Mouse (Mus musculus) kidney, postnatal 0 days (tissue): ENCODE data around the gene Zc3hc1. TPM values are rescaled to one million over a fixed set of nuclear protein-coding genes. Genes with fewer than 3 reads are reported as not detected.
A peak's percentile ranks its signal among the peaks of the same experiment; 100 is the strongest.

Experiments
- ATAC-seq: fragments of 200-750 bp; cut with Nextera tagmentation; replicated peaks from 2 replicates; pipeline ENCODE4 v1.8.0; 2017; ENCODE audit warnings: low read depth, moderate number of reproducible peaks, moderate TSS enrichment, moderate library complexity; ENCODE audit not compliant: low FRiP score
- DNase-seq: peaks from one replicate; pipeline ENCODE4 v3.0.0-alpha.2; 2016; ENCODE audit warnings: low spot score
- H3K27ac ChIP-seq: fragments of 300-500 bp; sonication (generic); 2 replicates; pipeline ENCODE4 v1.5.1; 2014; ENCODE audit warnings: mild to moderate bottlenecking
- H3K27me3 ChIP-seq: fragments of 300-500 bp; sonication (generic); 2 replicates; pipeline ENCODE4 v1.6.1; 2014; ENCODE audit warnings: low read length, mixed read lengths; ENCODE audit not compliant: insufficient read depth
- H3K36me3 ChIP-seq: fragments of 300-500 bp; sonication (generic); 2 replicates; pipeline ENCODE4 v1.6.1; 2014; ENCODE audit warnings: low read length, mixed read lengths; ENCODE audit not compliant: insufficient read depth
- H3K4me1 ChIP-seq: fragments of 300-500 bp; sonication (generic); replicated peaks from 2 replicates; pipeline ENCODE4 v1.6.1; 2014; ENCODE audit warnings: antibody characterized with exemption, low read length, mixed read lengths; ENCODE audit not compliant: insufficient read depth
- H3K4me2 ChIP-seq: fragments of 300-500 bp; sonication (generic); 2 replicates; pipeline ENCODE4 v1.6.1; 2014; ENCODE audit warnings: mild to moderate bottlenecking, low read length, moderate library complexity, mixed read lengths
- H3K4me3 ChIP-seq: fragments of 300-500 bp; sonication (generic); replicated peaks from 2 replicates; pipeline ENCODE4 v1.5.1; 2014; ENCODE audit warnings: low read depth, low read length
- H3K9ac ChIP-seq: fragments of 300-500 bp; sonication (generic); 2 replicates; pipeline ENCODE4 v1.6.1; 2014; ENCODE audit warnings: low read depth, low read length
- H3K9me3 ChIP-seq: fragments of 300-500 bp; sonication (generic); replicated peaks from 2 replicates; pipeline ENCODE4 v1.6.1; 2016; ENCODE audit warnings: low read length, inconsistent platforms, mixed read lengths
- CTCF ChIP-seq: IDR thresholded peaks from 2 replicates; pipeline ENCODE4 v1.5.1; 2016; ENCODE audit warnings: antibody characterized with exemption, low read depth, mild to moderate bottlenecking, moderate library complexity
- WGBS: fragments of 180-500 bp; shearing (Covaris S2); extraction: QIAGEN DNeasy Blood & Tissue Kit; methylation state at CpG from one replicate; pipeline ENCODE4 v1.1.7; 2014; 5-methylcytosine and 5-hydroxymethylcytosine counted together
- polyA plus RNA-seq: library from polyadenylated mRNA; unstranded; fragments of >200 nt; fragmentation: Nextera tagmentation; extraction: Ambion mirVana; gene quantifications from 2 replicates; pipeline ENCODE4 v1.2.1, GENCODE M21; 2015

Gene Zc3hc1
- polyA plus RNA-seq, 1 experiment from 2014 or later = 42.9 TPM

DNA sequence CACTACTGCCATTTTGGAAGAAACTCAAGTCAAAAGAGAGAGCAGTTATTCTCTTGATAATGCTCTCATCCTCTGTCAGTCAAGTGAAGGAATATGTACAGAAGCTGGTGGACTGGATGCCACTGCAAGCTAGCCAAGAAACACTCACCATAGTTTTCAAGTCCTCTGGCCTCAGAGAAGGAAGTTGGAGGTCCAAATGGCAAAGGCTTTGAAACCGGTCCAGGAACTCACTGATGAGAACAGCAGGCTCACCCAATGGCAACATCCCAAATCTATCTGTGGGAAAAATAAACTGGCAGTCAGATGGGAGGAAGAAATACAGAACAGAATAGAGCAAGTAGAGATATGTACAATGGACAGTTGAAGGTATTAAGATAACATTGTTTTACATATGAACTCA, 15.0 kb downstream of the Zc3hc1 start:
- Histone ChIP-seq H3K4me1 (no peaks in the 10 kb centered on the region), H3K9me3 (no peaks in the 10 kb centered on the region), H3K4me3 (no peak overlapping the region), H3K27ac (no peak overlapping the region), H3K4me2 (no peak overlapping the region), H3K9ac (no peak overlapping the region), H3K36me3 (peaks cover 63% of the 10 kb centered on the region), H3K27me3 (no peaks in the 10 kb centered on the region)
- DNase-seq (no peak), ATAC-seq (no peak)
- 68% methylated on average over 1 of the region's 1 CpGs for WGBS
- TF ChIP-seq CTCF = no peak

DNA sequence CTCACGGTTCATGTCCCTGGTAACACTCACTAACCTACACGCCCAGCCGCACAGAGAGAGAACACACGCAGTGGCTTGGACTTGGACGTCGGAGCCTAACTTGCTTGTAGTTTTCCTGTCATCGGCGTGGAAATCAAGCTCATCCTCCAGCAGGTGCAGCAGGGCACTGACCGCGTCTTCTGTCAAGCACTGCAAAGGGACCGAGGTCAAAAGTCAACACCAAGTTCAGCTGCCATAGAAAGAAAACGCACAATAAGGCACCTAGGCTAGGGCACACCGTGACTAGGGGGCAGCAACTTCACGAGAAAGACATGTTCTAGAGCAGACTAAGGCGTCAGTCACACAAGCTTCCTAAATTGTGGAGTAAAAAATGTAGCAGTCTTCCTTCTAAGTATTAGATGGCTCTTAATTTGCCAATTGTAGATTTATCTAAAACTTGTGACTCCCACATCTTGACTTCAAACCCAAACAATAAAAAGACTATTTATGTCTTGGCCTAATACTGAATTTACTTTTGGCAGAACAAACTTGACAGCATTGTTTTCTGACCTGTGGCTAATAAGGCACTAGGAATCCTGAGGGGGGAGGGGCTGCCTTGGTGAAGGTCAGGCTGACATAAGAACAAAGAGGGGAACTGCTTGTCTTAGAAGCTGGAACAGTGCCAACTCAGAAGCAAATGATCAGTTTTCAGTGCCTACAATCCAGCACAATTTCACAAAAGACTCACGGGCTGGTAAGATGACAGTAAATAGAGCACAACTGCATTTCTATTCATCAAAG, 15.9 kb downstream of the Zc3hc1 start:
- Histone ChIP-seq H3K4me3 (no peak overlapping the region), H3K9ac (no peak overlapping the region), H3K4me1 (no peaks in the 10 kb centered on the region), H3K27me3 (no peaks in the 10 kb centered on the region), H3K9me3 (no peaks in the 10 kb centered on the region), H3K27ac (no peak overlapping the region), H3K4me2 (no peak overlapping the region), H3K36me3 (peaks cover 64% of the 10 kb centered on the region)
- WGBS = 70% methylated on average over 16 of the region's 16 CpGs
- ATAC-seq = no peak
- TF ChIP-seq CTCF = no peak
- peak; percentile 54 for DNase-seq

DNA sequence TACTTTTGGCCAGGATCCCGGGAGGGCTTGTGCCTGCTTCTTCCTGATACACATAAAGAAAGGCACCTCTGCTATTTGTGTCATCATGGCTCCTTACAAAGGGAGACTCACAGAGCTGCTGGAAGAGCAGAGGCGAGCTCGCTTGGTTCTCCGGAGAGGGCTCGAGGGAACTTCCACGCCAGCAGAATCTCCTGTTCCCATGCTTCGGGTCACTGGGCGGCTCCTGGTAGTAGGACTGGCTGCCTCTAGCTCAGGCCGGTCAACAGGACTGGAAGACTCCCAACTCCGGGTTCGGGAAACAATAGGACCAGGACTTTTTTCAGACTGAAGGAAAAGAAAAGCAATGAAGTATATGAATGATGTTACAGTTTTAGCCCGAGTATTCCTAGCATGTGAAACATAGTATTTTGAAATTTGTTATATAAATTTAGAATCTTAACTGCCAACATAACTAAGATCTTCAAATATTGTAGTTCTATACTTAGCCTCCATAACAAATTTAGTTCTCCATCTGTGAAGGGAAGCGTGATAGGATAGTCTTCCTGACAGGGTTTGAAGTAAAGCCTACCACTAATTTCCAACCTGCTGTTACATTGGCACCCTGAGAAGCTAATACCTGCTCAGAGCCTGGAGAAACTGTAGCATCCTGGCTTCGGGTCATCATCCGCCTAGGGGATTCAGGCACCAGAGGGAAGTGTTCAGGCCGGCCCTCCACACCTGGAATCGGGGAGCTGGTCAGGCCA, 18.0 kb downstream of the Zc3hc1 start:
- ATAC-seq = no peak
- peaks cover 76% of the 10 kb centered on the region for H3K36me3 ChIP-seq
- TF ChIP-seq CTCF = no peak

DNA sequence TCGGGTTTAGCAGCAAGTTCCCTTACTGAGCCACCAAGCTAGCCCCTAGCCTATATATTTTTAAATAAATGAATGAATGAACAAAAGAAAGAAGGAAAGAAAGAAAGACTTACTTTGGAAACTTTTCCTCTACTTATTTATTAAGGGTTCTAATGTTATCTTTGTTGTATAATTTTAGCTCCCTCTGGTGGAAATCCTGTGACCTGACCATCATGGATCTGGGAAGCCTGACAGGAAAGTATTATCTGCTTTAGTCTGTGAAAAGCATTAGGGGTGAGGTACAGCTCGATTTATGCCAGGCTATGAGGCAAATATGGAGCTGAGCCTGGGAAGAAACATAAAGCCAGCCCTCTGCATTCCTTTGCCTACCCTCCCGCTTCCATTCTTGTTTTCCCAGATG, 21.5 kb downstream of the Zc3hc1 start:
- H3K36me3 ChIP-seq = peaks cover 80% of the 10 kb centered on the region
- no peaks in the 10 kb centered on the region for H3K4me1 ChIP-seq
- no peak overlapping the region for H3K27ac ChIP-seq
- no peak overlapping the region for H3K9ac ChIP-seq
- H3K4me2 ChIP-seq = no peak overlapping the region
- H3K27me3 ChIP-seq = no peaks in the 10 kb centered on the region
- no peak for ATAC-seq
- peak; percentile 48 for DNase-seq
- TF ChIP-seq CTCF = peak; percentile 61
- H3K9me3 ChIP-seq = no peaks in the 10 kb centered on the region
- H3K4me3 ChIP-seq = no peak overlapping the region
- WGBS = 72% methylated on average over 3 of the region's 3 CpGs

More for the DNA sequence above, 18.0 kb downstream of the Zc3hc1 start:
- Histone ChIP-seq H3K9me3 (no peaks in the 10 kb centered on the region), H3K9ac (no peak overlapping the region), H3K4me2 (no peak overlapping the region), H3K4me1 (no peaks in the 10 kb centered on the region), H3K4me3 (no peak overlapping the region), H3K27ac (no peak overlapping the region), H3K27me3 (no peaks in the 10 kb centered on the region)
- no peak for DNase-seq
- 90% methylated on average over 17 of the region's 17 CpGs for WGBS

DNA sequence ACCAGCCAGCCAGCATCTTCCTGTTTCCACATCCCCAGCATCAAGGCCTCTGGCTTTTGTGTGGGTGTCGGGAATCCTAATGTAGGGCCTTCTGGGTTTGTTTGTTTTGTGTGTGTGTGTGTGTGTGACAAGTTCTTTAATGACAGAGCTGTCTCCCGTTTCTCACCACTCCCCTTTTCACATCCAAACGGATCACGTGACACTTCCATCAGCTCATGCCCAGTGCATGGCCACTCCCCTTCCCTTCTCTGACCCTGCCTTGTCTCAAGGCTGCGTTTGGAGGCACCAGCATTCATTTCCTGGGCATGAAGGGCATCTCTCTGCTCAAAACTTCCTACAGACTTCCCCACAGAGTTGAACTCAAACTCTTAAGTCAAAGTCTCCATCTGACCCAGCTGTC, 27.0 kb downstream of the Zc3hc1 start:
- H3K27ac ChIP-seq = no peak overlapping the region
- 29% methylated on average over 5 of the region's 5 CpGs for WGBS
- no peak overlapping the region for H3K9ac ChIP-seq
- no peaks in the 10 kb centered on the region for H3K9me3 ChIP-seq
- H3K27me3 ChIP-seq = no peaks in the 10 kb centered on the region
- no peak overlapping the region for H3K4me3 ChIP-seq
- peak; percentile 65 for DNase-seq
- ATAC-seq = 0 out of 2 replicates have a peak, but pooled peaks have one; percentile 43
- H3K4me2 ChIP-seq = no peak overlapping the region
- no peak for TF ChIP-seq CTCF
- peaks cover 39% of the 10 kb centered on the region for H3K36me3 ChIP-seq
- 0 out of 2 replicates have a peak, but pooled peaks cover 2% of the 10 kb centered on the region for H3K4me1 ChIP-seq

DNA sequence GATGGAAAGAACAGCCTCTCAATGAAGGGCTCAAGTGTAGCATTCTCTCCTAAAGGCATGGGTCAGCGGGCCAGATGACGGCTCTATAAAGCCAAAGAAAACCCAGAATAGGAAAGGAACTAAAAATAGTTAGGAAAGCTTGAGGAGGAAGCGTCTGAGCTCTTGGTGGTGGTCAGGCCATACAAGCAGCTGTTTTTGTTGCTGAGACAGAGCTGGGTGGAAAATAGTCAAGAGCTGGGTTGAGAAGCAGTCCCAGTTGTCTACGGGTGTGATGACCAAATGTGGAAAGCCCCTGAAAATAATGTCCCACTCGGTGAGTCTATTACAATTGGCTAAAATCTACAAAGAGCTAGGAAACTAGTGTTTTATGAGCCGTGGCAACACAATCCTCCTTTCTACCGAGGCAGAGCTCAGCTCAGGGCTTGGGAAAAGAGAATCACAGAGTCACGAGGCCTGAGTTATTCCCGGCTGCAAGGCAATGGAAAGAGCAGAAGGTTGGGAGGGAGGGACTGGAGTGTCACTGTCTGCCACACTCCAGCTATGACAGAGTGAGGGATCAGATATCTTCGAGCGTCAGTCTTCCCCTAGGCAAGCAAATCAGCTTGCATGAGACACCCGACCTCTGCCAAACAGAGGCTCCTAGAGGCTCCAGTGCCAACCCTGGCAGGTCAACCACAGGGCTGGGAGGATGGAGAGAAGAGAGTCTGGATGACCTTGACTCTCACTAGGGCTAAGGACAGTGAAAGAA, 30.9 kb downstream of the Zc3hc1 start:
- Histone ChIP-seq H3K4me3 (no peak overlapping the region), H3K36me3 (peaks cover 8% of the 10 kb centered on the region; the same call in 1 of the 2 replicates), H3K4me2 (no peak overlapping the region), H3K9ac (no peak overlapping the region), H3K4me1 (peaks cover 2% of the 10 kb centered on the region; the same call in 1 of the 2 replicates), H3K27me3 (no peaks in the 10 kb centered on the region), H3K27ac (peak overlapping the region; percentile 64), H3K9me3 (no peaks in the 10 kb centered on the region)
- ATAC-seq (peak; percentile 59; the same call in 1 of the 2 replicates), DNase-seq (peak; percentile 80)
- 23% methylated on average over 12 of the region's 12 CpGs for WGBS
- TF ChIP-seq CTCF = no peak
